Mouse (Mus musculus): Measurements from ENCODE around the gene Olfr685. TPM values are rescaled to one million over a fixed set of nuclear protein-coding genes. Genes with fewer than 3 reads are reported as not detected.

The Olfr685 gene
- not detected for total RNA-seq (2022)

DNA sequence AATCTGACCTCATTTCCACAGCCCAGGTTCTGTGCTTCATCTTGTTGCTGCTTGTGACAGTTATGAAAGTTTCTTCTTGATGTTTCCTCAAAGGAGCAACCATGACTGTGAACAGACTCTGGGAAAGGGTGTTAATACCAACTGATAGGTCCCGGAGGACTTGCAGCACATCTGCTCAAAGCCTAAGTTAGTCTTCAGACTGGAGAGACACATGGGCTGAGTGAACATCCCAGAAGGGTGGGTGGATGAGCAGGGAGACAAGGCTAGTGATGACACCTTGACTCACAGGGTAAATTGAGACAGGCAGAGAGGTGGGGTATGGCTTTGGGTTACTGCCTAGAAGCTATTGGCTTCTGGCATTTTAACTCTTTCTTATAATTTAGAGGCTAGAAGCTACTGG, at the start of gene Olfr685:
TSS of gene Olfr685 (minus strand) at position 101 of the 400 bp plus-strand sequence.
- DNase-seq, result no peak

DNA sequence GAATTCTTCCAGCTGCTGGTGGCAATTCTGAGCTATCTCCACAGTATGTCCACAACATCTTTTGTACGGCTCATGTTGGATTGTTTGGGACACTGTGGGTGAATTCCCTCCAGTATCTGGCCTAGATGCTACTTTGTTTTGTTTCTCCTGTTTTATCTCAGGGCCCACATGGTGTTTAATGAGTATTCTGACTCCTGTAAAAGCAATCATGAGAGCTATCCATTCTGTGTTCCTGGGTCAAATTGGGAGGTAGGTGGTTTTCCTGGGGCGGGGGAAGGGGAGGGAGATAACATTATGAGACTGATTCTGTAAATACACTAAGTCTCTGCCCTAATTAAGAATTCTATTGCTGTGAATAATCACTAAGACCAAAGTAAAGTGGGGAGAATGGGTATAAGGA, 43.6 kb upstream of the Olfr685 start:
- no peak for DNase-seq

DNA sequence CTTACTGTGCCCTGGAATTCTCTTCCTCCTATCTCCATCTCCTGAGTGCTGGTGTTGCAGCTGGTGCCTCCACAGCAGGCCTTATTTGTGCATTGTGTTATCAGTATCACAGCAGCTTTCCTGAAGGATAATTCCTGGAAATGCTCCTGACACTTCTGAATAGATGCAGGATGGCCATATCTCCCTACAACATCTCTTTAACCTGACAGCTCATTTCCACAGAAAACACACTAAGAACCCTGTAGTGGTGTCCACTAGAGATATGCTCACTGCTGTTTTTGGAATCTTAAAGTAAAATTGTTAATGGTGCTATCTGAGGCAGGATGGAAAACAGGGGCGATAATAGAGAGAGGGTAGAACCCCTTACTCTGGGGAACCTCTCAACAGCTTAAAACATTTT, 42.3 kb upstream of the Olfr685 start:
- DNase-seq, result peak; percentile 8

DNA sequence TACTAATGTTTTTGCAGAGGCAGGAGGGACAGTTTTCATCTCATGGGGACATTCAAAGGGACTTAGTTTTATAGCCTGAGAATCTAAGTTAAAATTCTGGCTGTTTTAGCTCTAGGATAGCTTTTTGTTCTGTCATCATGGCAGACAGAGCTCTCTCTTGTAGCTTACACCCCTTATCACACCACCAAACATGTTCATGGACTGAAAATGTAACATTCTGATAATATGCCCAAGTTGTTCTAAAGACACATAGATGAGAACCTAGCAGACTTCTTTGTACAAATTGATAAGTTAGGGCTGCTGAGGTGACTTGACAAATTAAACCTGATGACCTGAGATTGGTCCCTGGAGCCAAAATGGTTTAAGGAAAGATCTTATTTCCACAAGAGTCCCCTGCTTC, 40.9 kb upstream of the Olfr685 start:
- DNase-seq, result no peak

DNA sequence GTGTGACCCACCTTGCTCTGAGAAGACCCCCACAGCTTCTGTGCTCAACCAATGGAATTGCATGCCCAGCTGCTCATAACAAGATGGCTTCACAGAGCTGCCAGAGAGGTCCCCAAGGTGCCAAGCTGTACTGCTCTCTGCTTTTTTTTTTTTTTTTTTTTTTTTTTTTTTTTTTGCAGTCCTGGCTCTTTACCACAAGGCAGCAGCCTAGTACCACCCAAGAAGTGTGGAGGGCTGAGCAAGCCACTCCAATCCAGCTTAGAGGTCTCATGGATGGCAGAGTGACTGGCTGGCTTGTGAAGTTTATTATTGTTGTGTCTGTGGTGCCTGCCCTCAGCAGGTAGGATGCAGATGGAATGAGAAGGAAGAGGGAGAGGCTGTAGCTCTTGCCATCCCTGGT, 40.3 kb upstream of the Olfr685 start:
- no peak for DNase-seq

DNA sequence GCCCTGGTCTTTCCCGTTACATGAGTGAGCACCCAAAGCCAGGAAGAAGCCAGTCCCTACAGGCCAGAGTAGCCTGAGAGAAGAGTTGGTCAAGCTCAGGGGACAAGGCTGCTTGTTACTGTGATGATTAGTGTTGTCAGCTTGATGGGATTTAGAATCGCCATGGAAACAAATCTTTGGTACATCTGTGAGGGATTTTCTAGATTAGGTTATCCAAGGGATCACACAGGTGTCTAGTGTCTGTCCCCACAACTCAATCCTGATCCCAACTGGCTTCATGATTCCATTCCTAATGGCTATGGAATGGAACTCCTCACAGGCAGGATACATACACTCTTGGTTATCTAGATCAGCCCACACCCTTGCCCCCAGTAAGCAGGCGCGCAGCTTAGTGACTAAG, 32.5 kb upstream of the Olfr685 start:
- no peak for DNase-seq

DNA sequence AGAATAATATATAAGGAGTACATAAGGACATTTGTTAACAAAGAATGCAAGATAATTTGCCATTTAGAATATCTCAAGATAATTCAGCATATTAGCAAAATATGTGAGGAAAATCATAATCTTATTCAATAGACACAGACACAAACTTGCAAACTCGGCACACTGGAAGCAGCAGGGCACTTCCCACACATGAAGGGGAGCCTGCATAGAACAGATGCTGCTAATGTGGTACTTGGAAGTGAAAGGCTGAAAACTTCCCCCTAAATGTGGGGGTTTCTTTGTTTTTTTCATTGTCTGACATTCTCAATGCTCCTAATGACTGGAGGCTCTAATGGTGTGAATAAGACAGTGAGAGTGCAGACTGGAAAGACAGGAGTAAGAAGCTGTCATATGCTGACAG, 28.9 kb upstream of the Olfr685 start:
- no peak for DNase-seq

GRCm38 (mm10) chr7:105207385-105207784, 21.6 kb upstream of the Olfr685 start, which contains the start of gene Olfr686:
Olfr686 (minus strand) TSS chr7:105207485.
- DNase-seq, result no peak

DNA sequence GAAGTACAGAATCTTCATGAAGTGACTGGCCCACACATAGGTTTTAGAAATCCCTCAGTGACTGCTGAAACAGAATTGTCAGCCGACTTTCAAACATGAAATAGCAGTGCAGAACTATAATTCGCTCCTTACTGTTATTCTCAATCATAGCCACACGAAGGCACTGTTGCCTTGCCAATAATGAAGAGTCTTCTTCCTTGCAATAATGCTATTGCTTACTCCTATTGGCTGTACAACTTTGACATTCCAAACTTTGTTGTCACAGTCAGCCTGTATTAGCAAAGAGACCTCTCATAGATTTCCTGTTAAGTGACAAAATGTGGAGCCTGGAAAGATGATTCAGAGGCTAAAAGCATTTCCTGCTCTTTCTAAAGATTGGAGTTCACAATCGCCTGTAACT, 15.0 kb downstream of the Olfr685 start:
- no peak for DNase-seq

- no peak for DNase-seq
Measured at GRCm38 (mm10) chr7:105163553-105163952, 22.3 kb downstream of the Olfr685 start, which contains the start of gene Olfr684. Olfr684 (minus strand) TSS chr7:105163653.

- DNase-seq, result no peak
Measured at GRCm38 (mm10) chr7:105146912-105147311, 38.9 kb downstream of the Olfr685 start, which contains the start of gene Olfr683. Olfr683 (minus strand) TSS chr7:105147012.

DNA sequence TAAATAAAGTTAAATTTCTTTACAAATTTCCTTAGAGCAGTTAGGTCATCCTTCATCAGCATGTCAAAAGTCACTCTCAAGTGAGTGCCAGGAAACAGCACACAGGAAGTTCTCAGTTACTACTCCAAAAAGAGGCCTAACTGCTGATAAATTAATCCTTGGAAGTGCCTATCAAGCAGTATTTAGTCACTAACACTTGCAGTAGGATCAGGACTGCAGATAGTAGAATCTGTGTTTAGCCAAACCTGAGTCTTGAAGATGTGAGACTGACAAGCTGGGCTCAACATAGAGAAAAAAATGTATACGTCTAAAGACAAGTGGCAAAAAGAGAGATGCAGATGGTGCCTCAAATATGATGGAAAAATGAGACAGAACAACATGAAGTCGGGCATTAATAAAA, 44.5 kb downstream of the Olfr685 start:
- DNase-seq, result no peak

Other genes starting within 250 kb of the Olfr685 start
- gene Olfr670, start 223.4 kb downstream of the Olfr685 start, total RNA-seq (2022), result not detected
- not detected for gene Olfr671, start 206.9 kb downstream of the Olfr685 start, total RNA-seq (2022)
- gene Olfr672, start 184.0 kb downstream of the Olfr685 start, total RNA-seq (2022), result not detected
- not detected for gene Olfr675, start 157.6 kb downstream of the Olfr685 start, total RNA-seq (2022)
- not detected for gene Olfr676, start 153.3 kb downstream of the Olfr685 start, total RNA-seq (2022)
- gene Olfr677, start 134.6 kb downstream of the Olfr685 start, total RNA-seq (2022), result not detected
- gene Olfr678, start 121.5 kb downstream of the Olfr685 start, total RNA-seq (2022), result not detected
- not detected for gene Olfr679, start 104.8 kb downstream of the Olfr685 start, total RNA-seq (2022)
- not detected for gene Olfr680-ps1, start 93.2 kb downstream of the Olfr685 start, total RNA-seq (2022)
- not detected for gene Olfr681, start 69.2 kb downstream of the Olfr685 start, total RNA-seq (2022)
- gene Olfr683, start 39.0 kb downstream of the Olfr685 start, total RNA-seq (2022), result not detected
- not detected for gene Olfr684, start 22.4 kb downstream of the Olfr685 start, total RNA-seq (2022)
- gene Olfr686, start 21.5 kb upstream of the Olfr685 start, total RNA-seq (2022), result not detected
- not detected for gene Olfr688, start 102.1 kb upstream of the Olfr685 start, total RNA-seq (2022)
- not detected for gene Olfr689, start 125.2 kb upstream of the Olfr685 start, total RNA-seq (2022)
- not detected for gene Olfr690, start 148.1 kb upstream of the Olfr685 start, total RNA-seq (2022)
- under 1 TPM in 1 of 4 experiments, not detected in 3; 0.15 TPM for gene Olfr691, start 156.3 kb upstream of the Olfr685 start, total RNA-seq (2022)
- gene Olfr692, start 182.2 kb upstream of the Olfr685 start, total RNA-seq (2022), result not detected
- not detected for gene Gm5901, start 189.0 kb upstream of the Olfr685 start, total RNA-seq (2022)
- 10 to 100 TPM; 28.5 to 34.9 (median 32.1) TPM for gene Fam160a2, start 214.0 kb upstream of the Olfr685 start, total RNA-seq (2022)
- gene Cnga4, start 218.6 kb upstream of the Olfr685 start, total RNA-seq (2022), result not detected
- gene Cckbr, start 239.7 kb upstream of the Olfr685 start, total RNA-seq (2022), result under 1 TPM in 2 of 4 experiments, not detected in 2; 0.13 to 0.15 TPM